Mouse (Mus musculus): ENCODE data around the gene Dlgap5.

Dlgap5 gene

GRCm38 (mm10) chr14:47395007-47395406 is 23.2 kb downstream of the Dlgap5 start:
- no peak for DNase-seq

- DNase-seq, result no peak
Measured at GRCm38 (mm10) chr14:47393354-47394094, 24.7 kb downstream of the Dlgap5 start.

- no peak for DNase-seq
Measured at GRCm38 (mm10) chr14:47386125-47386524, 32.1 kb downstream of the Dlgap5 start.

GRCm38 (mm10) chr14:47384653-47385052 is 33.6 kb downstream of the Dlgap5 start:
- no peak for DNase-seq

GRCm38 (mm10) chr14:47383911-47384310 is 34.3 kb downstream of the Dlgap5 start:
- DNase-seq, result no peak

- no peak for DNase-seq
Measured at GRCm38 (mm10) chr14:47378336-47378735, 39.9 kb downstream of the Dlgap5 start.

GRCm38 (mm10) chr14:47376526-47376925 is 41.7 kb downstream of the Dlgap5 start:
- no peak for DNase-seq

- peak in 1 of 2 experiments; percentile 27 for DNase-seq
Measured at GRCm38 (mm10) chr14:47373728-47374678, 44.2 kb downstream of the Dlgap5 start.

- DNase-seq, result no peak
Measured at GRCm38 (mm10) chr14:47371689-47372088, 46.5 kb downstream of the Dlgap5 start.

GRCm38 (mm10) chr14:47370790-47371189 is 47.4 kb downstream of the Dlgap5 start:
- no peak for DNase-seq

- no peak for DNase-seq
Measured at GRCm38 (mm10) chr14:47369741-47370140, 48.5 kb downstream of the Dlgap5 start.

GRCm38 (mm10) chr14:47367461-47367860 is 50.7 kb downstream of the Dlgap5 start, which contains the start of gene Lgals3:
TSS of gene Lgals3 (plus strand) at chr14:47367751.
- DNase-seq, result no peak

GRCm38 (mm10) chr14:47366881-47367321 is 51.3 kb downstream of the Dlgap5 start:
- no peak for DNase-seq

- DNase-seq, result peak in 1 of 2 experiments; percentile 17
Measured at GRCm38 (mm10) chr14:47364742-47365449, 53.3 kb downstream of the Dlgap5 start.

GRCm38 (mm10) chr14:47361899-47362298 is 56.3 kb downstream of the Dlgap5 start:
- DNase-seq, result no peak

- no peak for DNase-seq
Measured at GRCm38 (mm10) chr14:47361418-47361817, 56.8 kb downstream of the Dlgap5 start.

GRCm38 (mm10) chr14:47359610-47360009 is 58.6 kb downstream of the Dlgap5 start:
- no peak for DNase-seq

- no peak for DNase-seq
Measured at GRCm38 (mm10) chr14:47356622-47357021, 61.6 kb downstream of the Dlgap5 start.

GRCm38 (mm10) chr14:47354948-47355347 is 63.3 kb downstream of the Dlgap5 start:
- DNase-seq, result no peak

GRCm38 (mm10) chr14:47354111-47354577 is 64.1 kb downstream of the Dlgap5 start:
- no peak for DNase-seq

- no peak for DNase-seq
Measured at GRCm38 (mm10) chr14:47353240-47353639, 65.0 kb downstream of the Dlgap5 start.

- no peak for DNase-seq
Measured at GRCm38 (mm10) chr14:47352272-47352671, 65.9 kb downstream of the Dlgap5 start.

- no peak for DNase-seq
Measured at GRCm38 (mm10) chr14:47350974-47351373, 67.2 kb downstream of the Dlgap5 start.

Measured in spleen, adult 18-20 months (tissue).